Mouse (Mus musculus) forebrain, postnatal 0 days (tissue): ENCODE data around the gene Atf7ip. TPM values are rescaled to one million over a fixed set of nuclear protein-coding genes. Genes with fewer than 3 reads are reported as not detected.

Experiments used
- ATAC-seq: fragments of 200-750 bp; cut with Nextera tagmentation; 2 replicates; pipeline ENCODE4 v1.8.0; 2017; ENCODE audit warnings: mild to moderate bottlenecking, moderate library complexity
- DNase-seq: peaks from one replicate; pipeline ENCODE4 v3.0.0-alpha.2; 2015
- H3K27ac ChIP-seq: fragments of 300-500 bp; sonication (generic); 2 replicates; pipeline ENCODE4 v1.5.1; 2014; ENCODE audit warnings: low read depth, mild to moderate bottlenecking, antibody characterized with exemption, low read length, moderate library complexity, mixed read lengths
- H3K27me3 ChIP-seq: fragments of 300-500 bp; sonication (generic); 2 replicates; pipeline ENCODE4 v1.6.1; 2014; ENCODE audit warnings: mild to moderate bottlenecking, low read length, mixed read lengths; ENCODE audit not compliant: insufficient read depth
- H3K36me3 ChIP-seq: fragments of 300-500 bp; sonication (generic); 2 replicates; pipeline ENCODE4 v1.6.1; 2014; ENCODE audit warnings: mild to moderate bottlenecking, moderate library complexity; ENCODE audit not compliant: insufficient read depth
- H3K4me1 ChIP-seq: fragments of 300-500 bp; sonication (generic); 2 replicates; pipeline ENCODE4 v1.6.1; 2014; ENCODE audit warnings: antibody characterized with exemption; ENCODE audit not compliant: insufficient read depth
- H3K4me2 ChIP-seq: fragments of 300-500 bp; sonication (generic); 2 replicates; pipeline ENCODE4 v1.6.1; 2014; ENCODE audit warnings: low read depth, mild to moderate bottlenecking, moderate library complexity
- H3K4me3 ChIP-seq: fragments of 300-500 bp; sonication (generic); 2 replicates; pipeline ENCODE4 v1.5.1; 2014; ENCODE audit warnings: low read depth, low read length, mixed read lengths
- H3K9ac ChIP-seq: fragments of 300-500 bp; sonication (generic); 2 replicates; pipeline ENCODE4 v1.6.1; 2014; ENCODE audit warnings: mild to moderate bottlenecking
- H3K9me3 ChIP-seq: fragments of 300-500 bp; sonication (generic); 2 replicates; pipeline ENCODE4 v1.6.1; 2016; ENCODE audit warnings: low read length
- CTCF ChIP-seq: sonication (generic); IDR thresholded peaks from 2 replicates; pipeline ENCODE4 v1.5.1; 2016; ENCODE audit warnings: antibody characterized with exemption, control low read depth, low read depth
- WGBS: fragments of 180-500 bp; shearing (Covaris S2); extraction: QIAGEN DNeasy Blood & Tissue Kit; methylation state at CpG from one replicate; pipeline ENCODE4 v1.1.7; 2014; 5-methylcytosine and 5-hydroxymethylcytosine counted together
- polyA plus RNA-seq: library from polyadenylated mRNA; unstranded; fragments of >200 nt; fragmentation: Nextera tagmentation; extraction: Ambion mirVana; gene quantifications from 2 replicates; pipeline ENCODE4 v1.2.1, GENCODE M21; 2015
- total RNA-seq: library from RNA; depleted of rRNA; stranded (reverse); fragments of >200 nt; gene quantifications from 2 replicates; pipeline ENCODE4 v1.2.3, GENCODE M21; 2014

Gene Atf7ip
- total and polyA plus RNA-seq, 2 experiments from 2014 or later = 23.5 to 54.8 TPM

DNA sequence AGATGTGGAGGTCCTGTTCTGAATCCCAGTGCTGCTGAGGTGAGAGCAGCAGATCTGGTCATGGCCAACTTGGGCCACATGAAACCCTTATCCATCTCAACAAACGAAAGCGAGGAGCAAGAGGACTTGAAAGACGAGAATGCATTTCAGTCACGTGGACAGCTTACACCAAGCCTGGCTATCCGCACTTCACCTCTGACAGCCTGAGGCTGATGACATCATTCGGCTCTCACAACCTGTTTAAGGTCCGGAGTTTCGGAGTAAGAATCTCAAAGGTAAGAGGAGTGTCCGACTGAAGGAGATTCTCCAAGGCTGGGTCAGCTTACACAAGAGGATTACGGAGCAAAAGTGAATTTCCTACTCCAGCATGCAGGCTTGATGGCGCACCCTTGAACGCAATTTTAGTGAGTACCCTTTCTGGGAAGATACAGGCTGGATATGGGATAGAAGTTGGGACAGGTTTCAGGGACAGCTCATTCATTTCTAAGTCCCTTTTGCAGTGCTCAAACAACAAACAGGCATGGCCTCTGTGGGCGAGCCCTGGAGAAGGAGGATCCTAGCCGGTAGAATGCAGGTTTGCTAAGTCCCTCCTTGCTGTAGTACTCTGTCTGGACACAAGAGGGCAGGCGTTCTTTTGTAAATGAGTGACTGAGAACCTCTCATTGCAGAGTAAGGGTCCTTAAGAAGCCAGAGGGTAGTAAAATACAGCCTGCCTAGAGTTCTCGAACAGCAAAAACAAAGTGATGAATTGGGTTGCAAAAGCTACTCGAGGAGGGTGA lies 114.6 kb downstream of the Atf7ip start:
- DNase-seq (peak; percentile 87), ATAC-seq (peak; percentile 45; the same call in 1 of the 2 replicates)
- 47% methylated on average over 17 of the region's 17 CpGs for WGBS
- Histone ChIP-seq H3K9me3 (no peaks in the 10 kb centered on the region), H3K4me2 (0 out of 2 replicates have a peak overlapping the region, but pooled peaks have one; percentile 17), H3K36me3 (no peaks in the 10 kb centered on the region), H3K9ac (no peak overlapping the region), H3K4me3 (no peak overlapping the region), H3K4me1 (no peaks in the 10 kb centered on the region), H3K27ac (no peak overlapping the region), H3K27me3 (no peaks in the 10 kb centered on the region)
- TF ChIP-seq CTCF = peak; percentile 79

DNA sequence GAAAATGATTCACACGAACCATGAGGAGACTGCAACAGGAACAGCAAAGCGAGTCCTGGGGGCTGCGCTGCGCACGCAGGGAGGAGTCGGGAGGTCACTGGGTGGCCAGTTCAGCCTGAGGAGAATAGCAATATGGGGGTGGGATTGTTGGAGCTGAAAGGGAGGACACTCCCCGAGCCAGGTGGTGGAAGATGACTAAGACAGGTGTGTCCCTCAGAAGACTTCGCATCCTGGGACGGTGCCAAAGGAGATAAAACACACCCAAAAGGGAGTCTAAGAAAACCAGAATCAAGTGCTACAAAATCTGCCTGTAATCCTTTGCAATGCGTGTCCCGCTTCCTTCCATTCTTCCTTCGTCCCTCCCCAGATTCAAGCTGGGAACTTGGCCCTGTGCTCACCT lies 119.5 kb downstream of the Atf7ip start:
- Histone ChIP-seq H3K36me3 (no peaks in the 10 kb centered on the region), H3K9me3 (no peaks in the 10 kb centered on the region), H3K9ac (no peak overlapping the region), H3K27me3 (no peaks in the 10 kb centered on the region), H3K4me1 (no peaks in the 10 kb centered on the region), H3K27ac (no peak overlapping the region), H3K4me2 (no peak overlapping the region), H3K4me3 (no peak overlapping the region)
- no peak for ATAC-seq
- TF ChIP-seq CTCF = no peak
- no peak for DNase-seq
- 93% methylated on average over 12 of the region's 12 CpGs for WGBS

DNA sequence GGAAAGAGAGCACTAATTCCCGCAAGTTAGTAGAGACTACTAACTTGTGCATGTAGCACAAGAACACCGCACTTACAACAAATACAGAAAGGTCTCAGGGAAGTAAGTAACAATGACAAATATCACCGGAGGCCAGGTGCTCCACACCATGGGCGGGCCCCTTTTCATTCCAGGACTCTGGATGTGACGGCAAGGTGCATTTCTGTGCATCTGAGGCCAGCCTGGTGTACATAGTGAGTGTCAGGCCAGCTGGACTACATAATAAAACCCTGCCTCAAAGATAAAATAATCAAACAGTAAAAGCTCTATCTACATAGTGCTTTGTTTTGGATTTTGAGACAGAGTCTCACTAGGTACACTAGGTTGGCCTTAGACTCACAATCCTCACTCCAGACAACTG lies 123.7 kb downstream of the Atf7ip start:
- 85% methylated on average over 5 of the region's 5 CpGs for WGBS

DNA sequence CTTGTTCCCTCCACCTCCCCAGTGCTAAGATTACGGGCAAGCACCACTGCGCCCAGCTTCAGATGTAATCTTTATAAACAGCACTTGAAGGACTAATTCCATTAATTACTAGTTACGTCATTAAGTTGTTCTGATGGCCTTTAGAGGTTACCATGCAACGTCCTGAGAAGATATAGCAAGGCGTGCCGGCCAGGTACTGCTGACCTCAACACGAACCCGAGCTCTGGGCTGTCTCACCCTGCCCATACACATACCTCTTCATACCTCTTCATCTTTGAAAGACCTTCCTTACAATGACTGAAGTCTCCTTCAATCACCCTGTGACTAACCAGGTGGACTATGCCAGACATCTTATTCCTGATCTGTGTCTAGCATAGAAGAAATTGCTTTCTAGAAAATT lies 125.6 kb downstream of the Atf7ip start:
- no peak for ATAC-seq
- Histone ChIP-seq H3K4me1 (no peaks in the 10 kb centered on the region), H3K36me3 (no peaks in the 10 kb centered on the region), H3K27me3 (no peaks in the 10 kb centered on the region), H3K4me2 (no peak overlapping the region), H3K9me3 (no peaks in the 10 kb centered on the region), H3K9ac (no peak overlapping the region), H3K27ac (no peak overlapping the region), H3K4me3 (no peak overlapping the region)
- no peak for DNase-seq
- no peak for TF ChIP-seq CTCF
- 92% methylated on average over 8 of the region's 8 CpGs for WGBS

More for the DNA sequence above, 123.7 kb downstream of the Atf7ip start:
- Histone ChIP-seq H3K4me3 (no peak overlapping the region), H3K36me3 (no peaks in the 10 kb centered on the region), H3K27ac (no peak overlapping the region), H3K9me3 (no peaks in the 10 kb centered on the region), H3K4me2 (no peak overlapping the region), H3K9ac (no peak overlapping the region), H3K4me1 (no peaks in the 10 kb centered on the region), H3K27me3 (no peaks in the 10 kb centered on the region)
- TF ChIP-seq CTCF = no peak
- DNase-seq (no peak), ATAC-seq (no peak)

DNA sequence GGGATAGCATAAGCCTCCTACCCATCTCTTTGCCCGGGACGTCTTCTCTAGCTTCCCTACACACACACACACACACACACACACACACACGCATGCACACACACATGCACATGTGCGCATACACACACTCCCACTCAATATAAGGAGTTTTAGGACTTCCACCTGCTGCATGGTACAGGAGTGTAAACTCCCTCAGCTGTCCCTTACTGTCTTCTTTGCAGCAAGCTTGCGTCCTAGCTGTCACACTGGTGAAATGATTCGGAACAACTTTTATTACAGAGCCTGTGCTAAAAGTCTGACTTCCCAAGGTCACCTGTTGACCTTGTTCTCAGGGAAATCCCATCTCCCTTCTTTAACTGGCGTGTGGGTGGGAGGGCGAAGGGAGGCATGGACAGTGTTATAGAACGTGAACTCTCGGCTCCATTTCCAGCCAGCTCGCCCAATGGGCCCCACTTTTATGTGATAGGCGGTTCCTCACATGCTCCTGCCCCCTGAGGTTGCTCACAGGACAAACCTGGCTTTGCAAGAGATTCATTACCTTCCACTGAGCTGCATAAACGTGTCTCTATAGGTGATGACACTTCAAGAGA lies 126.1 kb downstream of the Atf7ip start:
- H3K27me3 ChIP-seq = no peaks in the 10 kb centered on the region
- no peaks in the 10 kb centered on the region for H3K9me3 ChIP-seq
- 86% methylated on average over 13 of the region's 13 CpGs for WGBS
- no peaks in the 10 kb centered on the region for H3K36me3 ChIP-seq
- H3K4me2 ChIP-seq = no peak overlapping the region
- ATAC-seq (no peak), DNase-seq (no peak)
- no peak overlapping the region for H3K4me3 ChIP-seq
- H3K27ac ChIP-seq = no peak overlapping the region
- TF ChIP-seq CTCF = no peak
- no peaks in the 10 kb centered on the region for H3K4me1 ChIP-seq
- no peak overlapping the region for H3K9ac ChIP-seq

DNA sequence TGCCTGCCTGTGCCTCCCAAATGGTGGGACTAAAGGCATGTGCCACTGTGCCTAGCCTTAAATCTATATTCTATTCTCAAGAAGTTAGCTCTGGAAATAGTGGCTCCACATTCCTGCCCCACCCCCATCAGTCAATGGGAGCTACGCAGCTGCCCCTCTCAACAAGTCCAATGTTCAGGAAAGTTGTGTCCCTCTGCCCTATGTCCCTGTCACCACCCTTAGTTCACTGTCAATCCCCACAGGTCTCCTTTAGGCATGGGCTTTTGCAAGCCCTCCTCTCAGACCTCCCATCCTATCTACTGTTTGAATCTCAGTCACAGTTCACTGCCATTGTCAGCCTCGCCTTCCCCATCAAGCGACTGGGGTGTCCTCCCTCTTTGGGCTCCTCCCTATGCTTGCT lies 127.2 kb downstream of the Atf7ip start:
- Histone ChIP-seq H3K4me3 (no peak overlapping the region), H3K4me2 (no peak overlapping the region), H3K9me3 (no peaks in the 10 kb centered on the region), H3K9ac (no peak overlapping the region), H3K36me3 (no peaks in the 10 kb centered on the region), H3K27me3 (no peaks in the 10 kb centered on the region), H3K27ac (no peak overlapping the region), H3K4me1 (no peaks in the 10 kb centered on the region)
- DNase-seq (no peak), ATAC-seq (no peak)
- 95% methylated on average over 3 of the region's 3 CpGs for WGBS
- TF ChIP-seq CTCF = no peak

DNA sequence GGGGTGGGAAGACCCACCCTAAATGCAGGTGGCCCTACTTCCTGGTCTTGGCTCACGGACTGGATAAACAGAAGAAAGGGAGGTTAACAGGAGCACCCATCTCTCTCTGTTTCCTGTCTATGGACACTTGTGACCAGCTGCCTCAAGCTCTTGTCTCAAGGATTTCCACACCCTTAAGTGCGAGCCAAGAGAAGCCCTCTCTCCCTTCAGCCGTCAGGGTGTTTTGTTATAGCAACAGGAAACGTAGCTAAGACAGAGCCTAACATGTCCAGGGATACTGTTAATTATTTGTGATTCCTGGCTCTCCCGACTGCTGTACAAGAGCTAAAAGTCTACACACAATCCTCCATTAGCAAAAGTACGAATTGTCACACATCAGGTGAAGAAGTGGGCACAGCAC lies 127.8 kb downstream of the Atf7ip start:
- Histone ChIP-seq H3K4me2 (no peak overlapping the region), H3K9ac (no peak overlapping the region), H3K36me3 (no peaks in the 10 kb centered on the region), H3K4me3 (no peak overlapping the region), H3K27ac (no peak overlapping the region), H3K27me3 (no peaks in the 10 kb centered on the region), H3K4me1 (no peaks in the 10 kb centered on the region), H3K9me3 (no peaks in the 10 kb centered on the region)
- DNase-seq (no peak), ATAC-seq (no peak)
- no peak for TF ChIP-seq CTCF
- 71% methylated on average over 6 of the region's 6 CpGs for WGBS
